Mouse (Mus musculus): ENCODE data around the gene Zscan26.

- TF ChIP-seq CTCF (IDR thresholded peaks at IDR 0.05; ENCODE audit: low read depth, low read length) (no peak), TAL1 (conservative IDR thresholded peaks at IDR 0.05; ENCODE audit: low read depth, low read length) (no peak), GATA1 (IDR thresholded peaks at IDR 0.05; ENCODE audit: borderline replicate concordance, low read length) (no peak), GATA2 (IDR thresholded peaks at IDR 0.05; ENCODE audit: borderline replicate concordance, low read depth, low read length) (no peak)
Measured at GRCm38 (mm10) chr13:21427631-21428030, 25.9 kb downstream of the Zscan26 start.

All from G1E (cell line).